Mouse (Mus musculus): ENCODE results near the gene Slc45a3.

Gene Slc45a3

DNA sequence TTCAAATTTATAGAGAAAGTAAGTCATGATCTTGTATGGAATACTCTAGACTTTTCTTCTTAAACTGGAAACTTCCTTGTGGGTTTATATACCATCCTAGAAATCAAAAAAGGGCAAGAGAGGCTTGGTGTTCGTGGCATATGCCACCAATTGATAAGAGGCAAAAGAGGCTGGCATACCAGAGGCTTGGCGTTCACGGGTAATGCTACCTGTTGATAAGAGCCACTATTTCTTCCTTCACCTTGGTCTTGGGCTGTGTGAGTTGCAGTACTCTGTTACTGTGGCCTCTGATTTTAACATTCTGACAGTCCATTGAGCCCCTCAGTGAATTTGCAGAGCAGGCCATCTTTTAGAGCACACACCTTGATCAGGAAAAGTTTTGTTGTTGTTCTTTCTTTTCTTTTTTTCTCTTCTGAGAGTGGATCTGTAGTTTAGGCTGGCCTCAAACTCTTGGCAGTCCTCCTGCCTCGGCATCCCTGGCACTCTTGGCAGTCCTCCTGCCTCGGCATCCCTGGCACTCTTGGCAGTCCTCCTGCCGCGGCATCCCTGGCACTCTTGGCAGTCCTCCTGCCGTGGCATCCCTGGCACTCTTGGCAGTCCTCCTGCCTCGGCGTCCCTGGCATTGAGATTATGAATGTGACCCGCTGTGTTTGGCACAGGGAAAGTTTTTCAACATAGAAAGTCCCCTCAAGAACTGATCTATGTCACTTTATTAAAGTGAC is 64.3 kb downstream of the Slc45a3 start:
- DNase-seq (ENCODE audit: low read depth) = no peak

DNA sequence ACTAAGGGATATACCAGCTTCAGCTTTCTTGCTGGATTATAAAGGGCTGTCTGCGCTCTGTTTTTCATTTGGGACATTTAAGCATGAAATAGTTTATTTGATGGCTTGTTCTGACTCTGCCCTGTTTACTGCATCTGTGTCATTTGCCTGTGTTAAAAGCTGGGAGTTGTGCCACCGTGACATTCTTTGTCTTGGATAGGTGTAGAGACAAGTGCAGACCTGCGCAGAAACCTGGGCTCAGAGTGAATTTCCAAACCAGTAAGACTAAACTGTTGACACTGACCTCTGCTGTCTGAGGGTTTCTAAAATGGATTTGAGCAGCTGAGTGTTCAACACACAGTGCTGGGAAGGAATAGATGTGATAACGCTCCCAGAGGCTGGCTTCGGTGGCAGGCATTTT is 65.2 kb downstream of the Slc45a3 start:
- no peak for DNase-seq (ENCODE audit: low read depth)

DNA sequence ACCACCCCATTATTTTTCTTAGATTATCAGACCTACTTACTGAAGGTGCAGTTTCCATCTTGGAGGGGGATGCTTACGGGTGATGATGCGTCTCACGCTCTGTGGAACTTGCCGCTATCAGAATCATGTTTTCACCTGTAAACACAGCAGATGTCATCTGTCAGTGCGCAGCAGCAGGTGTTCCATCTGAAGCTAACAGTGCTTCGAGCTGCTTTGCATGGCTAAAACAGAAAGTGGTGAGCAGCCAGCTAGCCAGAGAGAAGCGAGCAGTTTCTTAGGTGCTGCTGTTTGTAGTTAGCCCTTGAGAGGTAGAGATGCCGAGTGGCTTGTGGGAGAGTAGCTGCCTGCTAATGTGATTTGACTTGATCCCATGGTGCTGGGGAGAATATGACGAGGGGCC is 65.6 kb downstream of the Slc45a3 start:
- no peak for DNase-seq (ENCODE audit: low read depth)

DNA sequence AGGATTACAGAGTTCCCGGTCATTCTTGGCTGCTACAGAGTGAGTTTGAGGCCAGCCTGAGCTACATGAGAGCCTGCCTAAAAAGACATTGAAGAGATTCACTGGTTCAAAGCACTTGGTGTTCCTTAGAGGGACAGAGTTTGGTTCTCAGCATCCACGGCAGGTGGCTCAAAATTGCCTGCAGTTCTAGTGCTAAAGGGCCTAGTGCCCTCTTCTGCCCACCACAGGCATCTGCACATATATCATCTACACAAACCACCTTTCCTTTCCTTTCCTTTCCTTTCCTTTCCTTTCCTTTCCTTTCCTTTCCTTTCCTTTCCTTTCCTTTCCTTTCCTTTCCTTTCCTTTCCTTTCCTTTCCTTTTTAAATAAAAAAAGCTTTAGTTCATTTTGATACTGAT is 67.8 kb downstream of the Slc45a3 start:
- DNase-seq (ENCODE audit: low read depth) = peak; percentile 28

DNA sequence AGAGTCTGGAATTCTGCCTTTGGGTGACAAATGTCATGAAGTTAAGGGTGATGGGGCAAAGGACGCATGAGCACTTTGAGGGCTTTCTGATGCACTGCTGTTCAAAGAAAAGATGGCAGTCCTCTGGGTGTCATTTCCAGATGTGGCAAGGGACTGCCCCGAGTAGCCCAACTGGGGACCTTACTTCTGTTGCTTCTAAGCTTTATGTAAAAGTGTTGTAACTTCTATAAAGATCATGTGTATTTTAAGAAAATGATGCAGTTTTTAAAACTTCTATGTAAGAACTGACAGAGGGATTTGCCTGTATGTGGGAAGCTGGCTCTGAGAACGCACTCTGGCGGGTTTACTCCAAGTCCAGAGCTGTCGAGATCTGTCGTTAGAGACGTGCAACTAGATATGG is 69.4 kb downstream of the Slc45a3 start:
- DNase-seq (ENCODE audit: low read depth) = no peak
